Mouse (Mus musculus): ENCODE measurements around the gene Rad51. TPM values are rescaled to one million over a fixed set of nuclear protein-coding genes. Genes with fewer than 3 reads are reported as not detected.

Rad51 gene
- polyA plus RNA-seq, 1 experiment from 2014 or later, result 51.9 TPM

DNA sequence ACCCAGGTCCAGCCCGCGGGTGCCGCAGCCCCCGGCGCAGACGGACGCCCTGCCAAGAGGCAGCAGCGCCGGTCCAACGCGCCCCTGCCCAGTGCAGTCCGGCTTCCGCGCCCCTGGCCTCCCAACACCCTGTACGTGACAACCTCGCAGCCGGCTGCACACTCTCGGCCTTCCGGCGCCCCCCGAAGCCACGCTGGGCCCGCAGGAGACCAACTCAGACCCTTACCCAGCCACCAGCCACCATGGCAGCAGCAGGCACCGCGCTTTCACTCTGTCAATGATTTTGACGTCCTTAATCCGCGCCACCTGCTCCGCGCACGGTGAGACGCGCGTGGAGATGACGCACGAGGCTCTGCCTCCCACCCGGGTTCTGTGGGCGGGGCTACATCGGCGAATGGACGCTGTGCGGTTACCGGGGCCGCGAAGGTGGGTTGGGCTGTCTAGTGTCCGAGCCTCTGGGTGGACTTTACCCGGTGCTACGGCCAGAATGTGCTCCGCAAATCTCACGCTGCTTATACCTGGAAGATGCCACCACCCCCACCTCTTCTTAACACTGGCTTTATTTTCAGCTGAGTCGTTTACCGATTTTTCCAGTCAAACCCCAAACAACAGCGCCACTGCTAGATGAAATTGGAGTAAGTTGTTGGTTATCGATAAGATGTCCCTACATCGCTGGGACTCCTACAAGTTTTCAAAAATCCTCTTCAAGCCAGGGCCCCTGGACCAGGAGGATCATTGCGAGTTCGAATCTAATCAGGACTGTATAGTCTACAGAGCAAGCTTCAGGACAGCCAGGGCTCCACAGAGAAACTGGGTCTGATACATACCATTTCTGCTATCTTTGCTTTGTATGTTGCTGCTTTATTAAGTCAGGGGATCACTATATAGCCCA lies 44.3 kb downstream of the Rad51 start, which contains the start of gene Rmdn3:
Gene Rmdn3 (minus strand): TSS at position 354 of the 892 bp plus-strand sequence.
- H3K9ac ChIP-seq (ENCODE audit: low read depth, low read length), result peak within 1 kb of the TSS; percentile 88

GRCm38 (mm10) chr2:119157836-119158235 lies 45.2 kb downstream of the Rad51 start:
- Histone ChIP-seq H3K4me3 (ENCODE audit: low read length) (no peak overlapping the region), H3K27me3 (ENCODE audit: control insufficient read depth, insufficient read depth, low read length) (no peaks in the 10 kb centered on the region), H3K36me3 (ENCODE audit: control insufficient read depth, insufficient read depth, low read length) (peaks cover 12% of the 10 kb centered on the region; the same call in 1 of the 2 replicates), H3K9ac (ENCODE audit: low read depth, low read length) (no peak overlapping the region), H3K27ac (ENCODE audit: low read depth, low read length) (no peak overlapping the region), H3K4me2 (replicated peaks; ENCODE audit: low read depth, low read length) (no peak overlapping the region), H3K4me1 (ENCODE audit: control insufficient read depth, insufficient read depth, low read length) (peaks cover 3% of the 10 kb centered on the region; the same call in 1 of the 2 replicates), H3K9me3 (ENCODE audit: control insufficient read depth, low read length) (no peaks in the 10 kb centered on the region)
- no peak for ATAC-seq (ENCODE audit: low FRiP score, low TSS enrichment)

More for the DNA sequence above, 44.3 kb downstream of the Rad51 start, which contains the start of gene Rmdn3:
- peak within 1 kb of the TSS; percentile 97 for H3K4me3 ChIP-seq (ENCODE audit: low read length)
- peaks cover 3% of the 10 kb centered on the region; the same call in 1 of the 2 replicates for H3K4me1 ChIP-seq (ENCODE audit: control insufficient read depth, insufficient read depth, low read length)
- peaks cover 21% of the 10 kb centered on the region; the same call in 1 of the 2 replicates for H3K36me3 ChIP-seq (ENCODE audit: control insufficient read depth, insufficient read depth, low read length)
- peak; percentile 88 for ATAC-seq (ENCODE audit: low FRiP score, low TSS enrichment)
- H3K27me3 ChIP-seq (ENCODE audit: control insufficient read depth, insufficient read depth, low read length), result no peaks in the 10 kb centered on the region
- WGBS, result under 1% methylated on average over 57 of the region's 57 CpGs
- H3K9me3 ChIP-seq (ENCODE audit: control insufficient read depth, low read length), result no peaks in the 10 kb centered on the region
- peak within 1 kb of the TSS; percentile 71 for H3K4me2 ChIP-seq (replicated peaks; ENCODE audit: low read depth, low read length)
- H3K27ac ChIP-seq (ENCODE audit: low read depth, low read length), result peak within 1 kb of the TSS; percentile 37; the same call in 1 of the 2 replicates

DNA sequence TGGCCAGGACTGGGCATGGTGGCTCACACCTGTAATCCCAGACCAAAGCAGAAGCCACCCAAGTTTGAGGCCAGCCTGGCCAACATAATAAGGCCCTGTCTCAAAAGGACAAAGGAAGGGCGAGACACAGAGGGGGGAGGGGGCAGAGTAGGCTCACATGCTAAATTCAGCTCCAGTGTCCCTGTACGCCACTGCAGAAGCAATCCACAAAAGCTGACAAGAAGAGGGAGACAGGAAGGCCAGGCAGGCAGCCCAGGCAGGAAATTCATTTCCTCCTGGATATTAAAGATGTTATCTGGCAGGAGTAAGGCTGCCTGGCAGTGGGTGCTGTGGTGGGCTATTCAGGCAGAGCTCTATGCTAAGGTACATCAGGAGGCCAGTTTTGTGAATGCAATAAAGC lies 48.7 kb downstream of the Rad51 start:
- Histone ChIP-seq H3K4me3 (ENCODE audit: low read length) (no peak overlapping the region), H3K4me1 (ENCODE audit: control insufficient read depth, insufficient read depth, low read length) (no peaks in the 10 kb centered on the region), H3K9me3 (ENCODE audit: control insufficient read depth, low read length) (0 out of 2 replicates have a peak, but pooled peaks cover 2% of the 10 kb centered on the region), H3K27ac (ENCODE audit: low read depth, low read length) (no peak overlapping the region), H3K27me3 (ENCODE audit: control insufficient read depth, insufficient read depth, low read length) (no peaks in the 10 kb centered on the region), H3K4me2 (replicated peaks; ENCODE audit: low read depth, low read length) (no peak overlapping the region), H3K9ac (ENCODE audit: low read depth, low read length) (no peak overlapping the region), H3K36me3 (ENCODE audit: control insufficient read depth, insufficient read depth, low read length) (no peaks in the 10 kb centered on the region)
- 36% methylated on average over 2 of the region's 2 CpGs for WGBS
- ATAC-seq (ENCODE audit: low FRiP score, low TSS enrichment), result no peak

DNA sequence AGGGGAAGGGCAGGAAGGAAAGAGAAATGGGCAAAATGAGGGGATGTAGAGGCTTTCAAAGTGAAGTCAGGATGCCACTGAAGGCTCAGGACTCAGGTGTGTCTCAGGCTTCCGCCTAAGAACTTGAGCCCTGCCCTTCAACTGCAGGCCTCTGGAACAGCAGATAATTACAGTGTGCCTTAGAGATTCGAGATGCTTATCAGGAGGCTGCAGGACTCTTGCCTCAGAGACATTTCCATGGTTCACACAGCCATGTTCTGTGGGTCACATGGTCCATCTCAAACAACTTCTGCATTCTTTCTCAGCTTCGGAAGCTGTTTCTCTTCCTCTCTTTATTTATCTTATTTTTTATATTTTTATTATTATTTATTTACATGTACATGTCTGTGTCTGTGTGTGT lies 50.5 kb downstream of the Rad51 start:
- Histone ChIP-seq H3K9me3 (ENCODE audit: control insufficient read depth, low read length) (0 out of 2 replicates have a peak, but pooled peaks cover 2% of the 10 kb centered on the region), H3K4me1 (ENCODE audit: control insufficient read depth, insufficient read depth, low read length) (peaks cover 11% of the 10 kb centered on the region), H3K27me3 (ENCODE audit: control insufficient read depth, insufficient read depth, low read length) (peaks cover 3% of the 10 kb centered on the region; the same call in 1 of the 2 replicates), H3K27ac (ENCODE audit: low read depth, low read length) (no peak overlapping the region), H3K4me3 (ENCODE audit: low read length) (no peak overlapping the region), H3K9ac (ENCODE audit: low read depth, low read length) (no peak overlapping the region), H3K36me3 (ENCODE audit: control insufficient read depth, insufficient read depth, low read length) (no peaks in the 10 kb centered on the region), H3K4me2 (replicated peaks; ENCODE audit: low read depth, low read length) (no peak overlapping the region)
- WGBS, result 58% methylated on average over 3 of the region's 3 CpGs
- ATAC-seq (ENCODE audit: low FRiP score, low TSS enrichment), result no peak

DNA sequence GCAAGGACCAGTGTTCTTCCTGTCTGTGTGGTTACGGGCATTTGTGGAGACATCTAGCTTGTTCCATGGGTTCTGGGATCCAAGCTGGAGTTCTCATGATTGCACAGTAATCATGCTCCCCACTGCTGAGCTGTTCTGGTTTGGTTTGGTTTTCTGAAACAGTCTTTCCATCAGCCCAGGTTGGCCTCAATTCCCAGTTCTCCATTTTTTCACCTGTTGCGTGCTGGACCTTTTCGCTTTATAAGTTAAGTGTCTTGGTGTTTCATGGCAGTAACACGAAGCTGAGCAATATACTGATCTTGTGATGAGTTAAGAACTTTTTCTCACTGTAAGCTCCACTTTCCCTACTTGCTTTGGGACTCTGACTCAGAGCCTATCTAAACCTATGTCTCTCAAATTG lies 51.4 kb downstream of the Rad51 start:
- Histone ChIP-seq H3K4me3 (ENCODE audit: low read length) (no peak overlapping the region), H3K4me2 (replicated peaks; ENCODE audit: low read depth, low read length) (no peak overlapping the region), H3K36me3 (ENCODE audit: control insufficient read depth, insufficient read depth, low read length) (no peaks in the 10 kb centered on the region), H3K9me3 (ENCODE audit: control insufficient read depth, low read length) (0 out of 2 replicates have a peak, but pooled peaks cover 2% of the 10 kb centered on the region), H3K9ac (ENCODE audit: low read depth, low read length) (no peak overlapping the region), H3K4me1 (ENCODE audit: control insufficient read depth, insufficient read depth, low read length) (peaks cover 11% of the 10 kb centered on the region), H3K27ac (ENCODE audit: low read depth, low read length) (no peak overlapping the region), H3K27me3 (ENCODE audit: control insufficient read depth, insufficient read depth, low read length) (peaks cover 3% of the 10 kb centered on the region; the same call in 1 of the 2 replicates)
- WGBS, result 94% methylated on average over 4 of the region's 4 CpGs
- no peak for ATAC-seq (ENCODE audit: low FRiP score, low TSS enrichment)

DNA sequence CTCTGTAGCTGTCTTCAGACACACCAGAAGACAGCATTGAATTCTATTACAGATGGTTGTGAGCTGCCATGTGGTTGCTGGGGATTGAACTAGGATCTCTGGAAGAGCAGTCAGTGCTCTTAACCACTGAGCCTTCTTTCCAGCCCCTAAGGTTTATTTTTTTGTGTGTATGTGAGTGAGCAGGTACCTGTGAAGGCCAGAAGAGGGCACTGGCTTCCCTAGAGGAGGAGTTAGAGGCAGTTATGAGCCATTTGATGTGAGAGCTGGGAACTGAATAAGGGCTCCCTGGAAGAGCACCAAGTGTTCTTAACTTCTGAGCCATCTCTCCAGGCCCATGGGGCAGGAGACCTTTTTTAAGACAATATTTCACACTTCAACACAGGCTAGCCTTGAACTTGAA lies 52.8 kb downstream of the Rad51 start:
- H3K36me3 ChIP-seq (ENCODE audit: control insufficient read depth, insufficient read depth, low read length), result no peaks in the 10 kb centered on the region
- no peak overlapping the region for H3K9ac ChIP-seq (ENCODE audit: low read depth, low read length)
- H3K9me3 ChIP-seq (ENCODE audit: control insufficient read depth, low read length), result 0 out of 2 replicates have a peak, but pooled peaks cover 2% of the 10 kb centered on the region
- H3K27me3 ChIP-seq (ENCODE audit: control insufficient read depth, insufficient read depth, low read length), result peaks cover 3% of the 10 kb centered on the region; the same call in 1 of the 2 replicates
- H3K4me1 ChIP-seq (ENCODE audit: control insufficient read depth, insufficient read depth, low read length), result peaks cover 11% of the 10 kb centered on the region
- no peak overlapping the region for H3K4me3 ChIP-seq (ENCODE audit: low read length)
- H3K4me2 ChIP-seq (replicated peaks; ENCODE audit: low read depth, low read length), result no peak overlapping the region
- ATAC-seq (ENCODE audit: low FRiP score, low TSS enrichment), result no peak
- H3K27ac ChIP-seq (ENCODE audit: low read depth, low read length), result no peak overlapping the region

DNA sequence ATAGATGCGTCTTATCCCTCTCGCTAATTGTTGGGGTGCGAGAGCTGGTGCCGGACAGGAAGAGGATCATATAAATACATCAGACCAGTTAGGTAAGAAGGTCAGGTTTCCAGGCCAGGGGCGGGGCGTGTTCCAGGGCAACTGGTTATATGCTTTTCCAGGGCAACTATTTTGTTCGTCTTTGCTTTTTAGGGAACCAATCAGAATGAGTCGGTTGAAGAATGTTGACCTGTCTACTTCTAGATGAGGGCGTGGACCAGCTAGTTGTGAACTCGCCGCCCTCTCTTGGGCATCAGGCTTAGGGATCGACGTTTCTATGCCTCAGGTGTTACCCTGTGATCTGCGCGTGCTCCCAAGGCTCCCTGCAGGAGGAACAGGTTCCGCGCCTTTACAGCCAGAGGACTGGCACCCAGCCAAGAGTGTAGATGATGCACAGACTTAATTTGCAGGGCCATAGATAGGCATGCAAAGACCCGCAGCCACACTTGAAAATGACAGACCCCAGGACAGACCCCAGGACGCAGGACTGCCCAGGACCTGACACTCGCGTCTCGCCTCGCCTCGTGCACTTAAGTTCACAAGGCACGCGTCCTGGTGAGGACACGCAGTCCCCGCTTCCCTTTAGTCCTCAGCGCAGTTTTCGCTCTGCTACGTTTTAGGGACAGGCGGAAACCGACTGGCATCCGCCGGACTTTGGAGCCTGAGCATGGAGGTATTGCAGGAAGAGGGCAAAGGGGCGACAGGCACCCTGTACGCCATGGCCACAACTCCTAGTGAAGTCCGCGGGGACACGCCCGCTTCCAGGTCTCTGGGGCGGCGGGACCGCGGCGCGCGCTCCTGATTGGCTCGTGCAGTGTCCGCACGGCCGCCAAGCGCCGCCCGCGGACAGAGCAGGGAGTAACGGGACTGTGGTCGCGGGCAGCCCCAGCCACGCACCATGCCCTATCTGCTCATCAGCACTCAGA lies 54.6 kb downstream of the Rad51 start, which contains the start of gene Gchfr:
Gene Gchfr (plus strand): TSS at position 873 of the 965 bp plus-strand sequence.
- peak; percentile 87 for ATAC-seq (ENCODE audit: low FRiP score, low TSS enrichment)
- peak within 1 kb of the TSS; percentile 98 for H3K4me2 ChIP-seq (replicated peaks; ENCODE audit: low read depth, low read length)
- peak within 1 kb of the TSS; percentile 53 for H3K4me3 ChIP-seq (ENCODE audit: low read length)
- WGBS, result under 1% methylated on average over 60 of the region's 60 CpGs
- peaks cover 3% of the 10 kb centered on the region; the same call in 1 of the 2 replicates for H3K27me3 ChIP-seq (ENCODE audit: control insufficient read depth, insufficient read depth, low read length)
- H3K9me3 ChIP-seq (ENCODE audit: control insufficient read depth, low read length), result 0 out of 2 replicates have a peak, but pooled peaks cover 2% of the 10 kb centered on the region
- peaks cover 14% of the 10 kb centered on the region for H3K4me1 ChIP-seq (ENCODE audit: control insufficient read depth, insufficient read depth, low read length)
- H3K27ac ChIP-seq (ENCODE audit: low read depth, low read length), result no peak within 1 kb of the TSS
- no peaks in the 10 kb centered on the region for H3K36me3 ChIP-seq (ENCODE audit: control insufficient read depth, insufficient read depth, low read length)
- peak within 1 kb of the TSS; percentile 55 for H3K9ac ChIP-seq (ENCODE audit: low read depth, low read length)

DNA sequence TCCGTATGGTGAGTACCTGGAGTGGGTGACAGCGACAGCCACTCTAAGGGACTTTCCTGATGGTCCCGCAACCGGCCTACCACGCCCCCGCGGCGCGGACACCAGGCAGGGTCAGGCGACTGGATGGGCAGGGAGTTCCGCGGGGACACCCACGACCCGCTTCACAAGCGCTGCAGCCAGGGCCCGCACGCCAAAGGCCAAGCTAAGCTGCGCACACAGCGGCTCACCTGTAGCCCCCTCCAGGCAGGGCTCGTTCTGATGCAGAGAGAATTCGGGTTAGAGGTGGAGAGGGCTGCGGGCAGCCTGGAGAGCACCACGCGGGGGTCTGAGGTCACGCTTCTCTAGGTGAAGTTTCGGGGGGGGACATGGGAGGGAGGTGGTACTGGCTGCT lies 55.3 kb downstream of the Rad51 start:
- Histone ChIP-seq H3K27ac (ENCODE audit: low read depth, low read length) (no peak overlapping the region), H3K27me3 (ENCODE audit: control insufficient read depth, insufficient read depth, low read length) (peaks cover 3% of the 10 kb centered on the region; the same call in 1 of the 2 replicates), H3K9ac (ENCODE audit: low read depth, low read length) (peak overlapping the region; percentile 55), H3K4me3 (ENCODE audit: low read length) (peak overlapping the region; percentile 53), H3K36me3 (ENCODE audit: control insufficient read depth, insufficient read depth, low read length) (no peaks in the 10 kb centered on the region), H3K4me1 (ENCODE audit: control insufficient read depth, insufficient read depth, low read length) (peaks cover 21% of the 10 kb centered on the region), H3K9me3 (ENCODE audit: control insufficient read depth, low read length) (0 out of 2 replicates have a peak, but pooled peaks cover 2% of the 10 kb centered on the region), H3K4me2 (replicated peaks; ENCODE audit: low read depth, low read length) (peak overlapping the region; percentile 98)
- ATAC-seq (ENCODE audit: low FRiP score, low TSS enrichment), result peak; percentile 13
- 3% methylated on average over 26 of the region's 26 CpGs for WGBS

Data from kidney, embryonic 14.5 days (tissue).